Comparison of ENCODE assay signal across 22 mouse cellular contexts in genomic region chr11:116210696-116211095, GRCm38 (mm10). TPM values are rescaled to one million over a fixed set of nuclear protein-coding genes. Genes with fewer than 3 reads are reported as not detected.
DNase-seq lines count a peak whose midpoint lies in the region; ATAC-seq and TF ChIP-seq lines count a peak whose summit lies in the region.
"Had no signal": no experiment of that assay in that cellular context is flagged by ENCODE, and none has a peak within 500 bp of the region (broad histone marks: within the 10 kb centered on the region; RNA-seq: fewer than 3 reads in every experiment).

No protein-coding gene starts in this region.

- 70% methylated on average over 5 of the region's 5 CpGs for WGBS in heart, embryonic 10.5 days
- WGBS in liver, postnatal 0 days (ENCODE audit: insufficient replicate concordance) = 45% methylated on average over 5 of the region's 5 CpGs
- WGBS in hindbrain, embryonic 11.5 days = 78% methylated on average over 5 of the region's 5 CpGs

- H3K4me2 ChIP-seq in liver, postnatal 0 days (ENCODE audit: low read depth, low read length) = no peak overlapping the region
- H3K4me2 ChIP-seq in hindbrain, embryonic 11.5 days (replicated peaks; ENCODE audit: low read depth, low read length) = no peak overlapping the region
- H3K4me2 ChIP-seq: heart, embryonic 11.5 days; limb, embryonic 13.5 days; lung, embryonic 15.5 days; midbrain, embryonic 15.5 days had no signal

- no peak overlapping the region for H3K4me3 ChIP-seq in heart, embryonic 10.5 days
- no peak overlapping the region for H3K4me3 ChIP-seq in liver, postnatal 0 days (ENCODE audit: low read depth, low read length)
- H3K4me3 ChIP-seq in hindbrain, embryonic 11.5 days (ENCODE audit: low read depth, low read length) = no peak overlapping the region
- H3K4me3 ChIP-seq: embryonic facial prominence, embryonic 10.5 days; erythroblast, embryonic 14.5 days; limb, embryonic 13.5 days; lung, embryonic 15.5 days; midbrain, embryonic 15.5 days had no signal

- no peaks in the 10 kb centered on the region for H3K9me3 ChIP-seq in heart, embryonic 10.5 days
- no peaks in the 10 kb centered on the region for H3K9me3 ChIP-seq in liver, postnatal 0 days (ENCODE audit: low read length)
- H3K9me3 ChIP-seq in hindbrain, embryonic 11.5 days (ENCODE audit: control insufficient read depth, low read length) = no peaks in the 10 kb centered on the region
- H3K9me3 ChIP-seq: embryonic facial prominence, embryonic 10.5 days; limb, embryonic 13.5 days; lung, embryonic 15.5 days; midbrain, embryonic 15.5 days had no signal

- no peaks in the 10 kb centered on the region for H3K27me3 ChIP-seq in heart, embryonic 10.5 days (ENCODE audit: insufficient read depth, poor library complexity, severe bottlenecking)
- H3K27me3 ChIP-seq in liver, postnatal 0 days (ENCODE audit: insufficient read depth, low read length) = no peaks in the 10 kb centered on the region
- H3K27me3 ChIP-seq in hindbrain, embryonic 11.5 days (ENCODE audit: control insufficient read depth, insufficient read depth, low read length) = no peaks in the 10 kb centered on the region
- H3K27me3 ChIP-seq: limb, embryonic 13.5 days; lung, embryonic 15.5 days; midbrain, embryonic 15.5 days had no signal

- H3K9ac ChIP-seq in liver, postnatal 0 days (replicated peaks) = no peak overlapping the region
- no peak overlapping the region for H3K9ac ChIP-seq in hindbrain, embryonic 11.5 days (ENCODE audit: low read depth, low read length)
- H3K9ac ChIP-seq: limb, embryonic 13.5 days; lung, embryonic 15.5 days; midbrain, embryonic 15.5 days had no signal

- peak; percentile 67; the same call in 1 of the 2 replicates for TF ChIP-seq EP300 in liver, postnatal 0 days (IDR thresholded peaks at IDR 0.05; ENCODE audit: low read depth)

- ATAC-seq in liver, postnatal 0 days = peak; percentile 77
- no peak for ATAC-seq in hindbrain, embryonic 11.5 days (ENCODE audit: low FRiP score)
- no peak for ATAC-seq in inflammation-experienced regulatory T-cells, adult 6 months
- ATAC-seq: CD4-positive, CD25-positive, alpha-beta regulatory T cell, adult 4 months; forebrain, embryonic 14.5 days; hindbrain, postnatal 0 days; midbrain, embryonic 15.5 days had no signal

- peaks cover 39% of the 10 kb centered on the region for H3K36me3 ChIP-seq in heart, embryonic 10.5 days
- no peaks in the 10 kb centered on the region for H3K36me3 ChIP-seq in liver, postnatal 0 days (replicated peaks; ENCODE audit: insufficient read depth, low read length)
- no peaks in the 10 kb centered on the region for H3K36me3 ChIP-seq in hindbrain, embryonic 11.5 days (ENCODE audit: control insufficient read depth, insufficient read depth, low read length)
- H3K36me3 ChIP-seq: midbrain, embryonic 15.5 days had no signal

- no peaks in the 10 kb centered on the region for H3K4me1 ChIP-seq in heart, embryonic 10.5 days
- peaks cover 2% of the 10 kb centered on the region; the same call in 1 of the 2 replicates for H3K4me1 ChIP-seq in liver, postnatal 0 days (ENCODE audit: insufficient read depth)
- H3K4me1 ChIP-seq in hindbrain, embryonic 11.5 days (replicated peaks; ENCODE audit: control insufficient read depth, insufficient read depth, low read length) = no peaks in the 10 kb centered on the region
- H3K4me1 ChIP-seq: embryonic facial prominence, embryonic 10.5 days; limb, embryonic 13.5 days; lung, embryonic 15.5 days; midbrain, embryonic 15.5 days had no signal

- no peak overlapping the region for H3K27ac ChIP-seq in heart, embryonic 10.5 days
- peak overlapping the region; percentile 84 for H3K27ac ChIP-seq in liver, postnatal 0 days (ENCODE audit: low read depth)
- no peak overlapping the region for H3K27ac ChIP-seq in hindbrain, embryonic 11.5 days (ENCODE audit: low read depth, low read length)
- H3K27ac ChIP-seq: embryonic facial prominence, embryonic 10.5 days; hindbrain, postnatal 0 days; limb, embryonic 13.5 days; lung, embryonic 15.5 days; midbrain, embryonic 15.5 days had no signal

- no peak for TF ChIP-seq CTCF in liver, postnatal 0 days (IDR thresholded peaks at IDR 0.05; ENCODE audit: low read depth)

- peak; percentile 70 for DNase-seq in heart, embryonic 10.5 days (ENCODE audit: low spot score)
- DNase-seq in heart, adult 11 months = no peak
- DNase-seq in liver, postnatal 0 days = peak; percentile 31
- DNase-seq in liver = no peak
- DNase-seq in kidney, postnatal 36 days = peak; percentile 62 to 85
- no peak for DNase-seq in T-cell, adult 2 months (ENCODE audit: low spot score)
- no peak for DNase-seq in hindbrain, embryonic 11.5 days (ENCODE audit: low spot score)
- DNase-seq: adrenal gland, adult 8-10 months; cerebellum, adult 11 months; cerebellum, postnatal 36 days; gastrocnemius, postnatal 25 days; heart, postnatal 14 days had no signal

RNA-seq across cellular contexts. Expression of gene Acox1, which starts 11.9 kb away (rescaled TPM):
- 24.5 and 32.7 TPM in 2 replicates for polyA plus RNA-seq in heart, embryonic 10.5 days (2016; fragmentation: Nextera tagmentation; extraction: Ambion mirVana)
- polyA plus RNA-seq in liver, postnatal 0 days (2015; fragmentation: Nextera tagmentation; extraction: Ambion mirVana) = 258 and 304 TPM in 2 replicates
- polyA plus RNA-seq in hindbrain, embryonic 11.5 days (2014; fragmentation: Nextera tagmentation; extraction: Ambion mirVana) = 31.7 and 36.3 TPM in 2 replicates
- polyA plus RNA-seq in inflammation-experienced regulatory T-cells, adult 6 months (2017; shearing (Covaris generic)) = 10 to 100 TPM; 10.3 to 14.2 (median 13.6) TPM

RNA-seq across cellular contexts. Expression of gene Ten1, which starts 12.0 kb away (rescaled TPM):
- 87.6 and 99.5 TPM in 2 replicates for polyA plus RNA-seq in heart, embryonic 10.5 days (2016; fragmentation: Nextera tagmentation; extraction: Ambion mirVana)
- 20.7 and 22.8 TPM in 2 replicates for polyA plus RNA-seq in liver, postnatal 0 days (2015; fragmentation: Nextera tagmentation; extraction: Ambion mirVana)
- 59.4 and 60.7 TPM in 2 replicates for polyA plus RNA-seq in hindbrain, embryonic 11.5 days (2014; fragmentation: Nextera tagmentation; extraction: Ambion mirVana)
- polyA plus RNA-seq in inflammation-experienced regulatory T-cells, adult 6 months (2017; shearing (Covaris generic)) = 10 to 100 TPM; 49.0 to 66.5 (median 54.4) TPM

RNA-seq across cellular contexts. Expression of gene Evpl, which starts 27.2 kb away (rescaled TPM):
- 0.67 and 1.5 TPM in 2 replicates for polyA plus RNA-seq in heart, embryonic 10.5 days (2016; fragmentation: Nextera tagmentation; extraction: Ambion mirVana)
- 0.06 and 0.07 TPM in 2 replicates for polyA plus RNA-seq in liver, postnatal 0 days (2015; fragmentation: Nextera tagmentation; extraction: Ambion mirVana)
- 0.49 and 0.52 TPM in 2 replicates for polyA plus RNA-seq in hindbrain, embryonic 11.5 days (2014; fragmentation: Nextera tagmentation; extraction: Ambion mirVana)
- not detected for polyA plus RNA-seq in inflammation-experienced regulatory T-cells, adult 6 months (2017; shearing (Covaris generic))
- polyA plus RNA-seq: CD4-positive, CD25-positive, alpha-beta regulatory T cell, adult 4 months had no signal

RNA-seq across cellular contexts. Expression of gene Fbf1, which starts 42.7 kb away (rescaled TPM):
- polyA plus RNA-seq in heart, embryonic 10.5 days (2016; fragmentation: Nextera tagmentation; extraction: Ambion mirVana) = 27.7 and 30.6 TPM in 2 replicates
- 2.2 and 2.3 TPM in 2 replicates for polyA plus RNA-seq in liver, postnatal 0 days (2015; fragmentation: Nextera tagmentation; extraction: Ambion mirVana)
- polyA plus RNA-seq in hindbrain, embryonic 11.5 days (2014; fragmentation: Nextera tagmentation; extraction: Ambion mirVana) = 28.4 and 32.1 TPM in 2 replicates
- 1 to 10 TPM; 3.2 to 3.5 (median 3.3) TPM for polyA plus RNA-seq in inflammation-experienced regulatory T-cells, adult 6 months (2017; shearing (Covaris generic))

Comparison
In these comparisons a context has a peak if more than half of its experiments do, and no peak if none do; other contexts are left out.
1. DNase-seq: peak in heart, embryonic 10.5 days (single experiment), liver, postnatal 0 days (single experiment) and kidney, postnatal 36 days (2 of 2); none in heart, adult 11 months (single experiment), liver (single experiment), T-cell, adult 2 months (single experiment) and hindbrain, embryonic 11.5 days (single experiment).